Mouse (Mus musculus) stomach, embryonic 15.5 days (tissue): ENCODE results near the gene Ell2. TPM values are rescaled to one million over a fixed set of nuclear protein-coding genes. Genes with fewer than 3 reads are reported as not detected.
A peak's percentile ranks its signal among the peaks of the same experiment; 100 is the strongest.

Experiments
- ATAC-seq: fragments of 200-750 bp; cut with Nextera tagmentation; 2 replicates; pipeline ENCODE4 v1.8.0; 2017; ENCODE audit warnings: low read depth, moderate number of reproducible peaks, moderate TSS enrichment; ENCODE audit not compliant: insufficient read depth, low FRiP score
- H3K27ac ChIP-seq: fragments of 300-500 bp; sonication (generic); 2 replicates; pipeline ENCODE4 v1.5.1; 2015; ENCODE audit warnings: mild to moderate bottlenecking, inconsistent platforms
- H3K27me3 ChIP-seq: fragments of 300-500 bp; sonication (generic); replicated peaks from 2 replicates; pipeline ENCODE4 v1.6.1; 2015; ENCODE audit warnings: inconsistent platforms
- H3K36me3 ChIP-seq: fragments of 300-500 bp; sonication (generic); 2 replicates; pipeline ENCODE4 v1.6.1; 2015; ENCODE audit warnings: inconsistent platforms
- H3K4me1 ChIP-seq: fragments of 300-500 bp; sonication (generic); 2 replicates; pipeline ENCODE4 v1.6.1; 2015; ENCODE audit warnings: inconsistent platforms
- H3K4me2 ChIP-seq: fragments of 300-500 bp; sonication (generic); 2 replicates; pipeline ENCODE4 v1.6.1; 2015; ENCODE audit warnings: mild to moderate bottlenecking, inconsistent platforms
- H3K4me3 ChIP-seq: fragments of 300-500 bp; sonication (generic); replicated peaks from 2 replicates; pipeline ENCODE4 v1.5.1; 2015; ENCODE audit warnings: inconsistent platforms
- H3K9ac ChIP-seq: fragments of 300-500 bp; sonication (generic); 2 replicates; pipeline ENCODE4 v1.6.1; 2015; ENCODE audit warnings: inconsistent platforms
- H3K9me3 ChIP-seq: fragments of 300-500 bp; sonication (generic); 2 replicates; pipeline ENCODE4 v1.6.1; 2016; ENCODE audit warnings: inconsistent platforms
- WGBS: fragments of 180-500 bp; shearing (Covaris S2); methylation state at CpG from one replicate; pipeline ENCODE4 v1.1.7; 2015; 5-methylcytosine and 5-hydroxymethylcytosine counted together
- polyA plus RNA-seq: library from polyadenylated mRNA; unstranded; fragments of >200 nt; fragmentation: Nextera tagmentation; extraction: Ambion mirVana; gene quantifications from 2 replicates; pipeline ENCODE4 v1.2.1, GENCODE M21; 2015

Ell2 gene
- polyA plus RNA-seq, 1 experiment from 2014 or later: 14.9 TPM

DNA sequence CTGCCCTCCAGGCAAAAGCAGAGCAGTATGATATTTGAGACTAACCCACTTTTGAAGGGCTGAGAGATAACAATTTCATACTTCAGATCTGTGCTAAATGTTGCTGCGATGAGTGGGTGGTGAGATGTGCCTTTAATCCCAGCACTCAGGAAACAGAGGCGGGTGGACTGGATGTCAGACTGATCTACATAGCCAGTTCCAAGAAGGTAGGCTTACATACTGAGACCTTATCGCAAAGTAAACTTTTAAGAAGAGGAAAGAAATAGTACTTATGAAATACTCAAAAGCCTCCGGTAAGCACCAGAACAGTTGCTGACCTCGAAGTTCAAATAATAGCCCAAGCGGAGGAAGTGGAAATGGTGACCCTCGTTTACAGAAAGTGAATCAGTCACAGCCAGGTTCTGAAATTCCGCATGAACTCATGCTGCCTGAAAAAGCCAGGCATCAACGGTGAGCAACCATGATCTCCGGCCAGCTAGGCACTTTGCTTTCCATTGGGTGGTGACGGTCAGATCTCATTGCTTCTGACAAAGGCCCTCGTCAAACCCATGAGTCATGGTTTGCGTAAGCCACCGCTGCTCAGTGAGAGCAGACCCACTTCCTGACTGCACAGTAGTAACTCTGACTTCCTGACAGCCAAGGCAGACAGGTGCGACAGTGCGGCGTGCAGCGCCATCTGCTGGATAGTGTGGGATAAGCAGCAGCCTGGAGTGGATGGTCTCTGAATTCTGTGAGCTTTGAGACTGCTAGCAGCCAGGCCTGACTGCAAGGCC, 91.0 kb downstream of the Ell2 start:
- H3K27ac ChIP-seq: peak overlapping the region; percentile 46
- H3K4me2 ChIP-seq: peak overlapping the region; percentile 54
- no peak overlapping the region for H3K9ac ChIP-seq
- H3K4me3 ChIP-seq: peak overlapping the region; percentile 30
- no peaks in the 10 kb centered on the region for H3K27me3 ChIP-seq
- H3K4me1 ChIP-seq: peaks cover 3% of the 10 kb centered on the region; the same call in 1 of the 2 replicates
- no peaks in the 10 kb centered on the region for H3K9me3 ChIP-seq
- WGBS: 16% methylated on average over 18 of the region's 18 CpGs
- no peaks in the 10 kb centered on the region for H3K36me3 ChIP-seq
- peak; percentile 97 for ATAC-seq

- WGBS: 64% methylated on average over 7 of the region's 7 CpGs
- peak overlapping the region; percentile 31; the same call in 1 of the 2 replicates for H3K27ac ChIP-seq
- peaks cover 3% of the 10 kb centered on the region; the same call in 1 of the 2 replicates for H3K4me1 ChIP-seq
- no peaks in the 10 kb centered on the region for H3K36me3 ChIP-seq
- no peak overlapping the region for H3K4me3 ChIP-seq
- no peaks in the 10 kb centered on the region for H3K27me3 ChIP-seq
- ATAC-seq: no peak
- no peak overlapping the region for H3K4me2 ChIP-seq
- H3K9ac ChIP-seq: no peak overlapping the region
- H3K9me3 ChIP-seq: no peaks in the 10 kb centered on the region
These were observed 92.1 kb downstream of the Ell2 start for GRCm38 (mm10) chr13:75798413-75799302.

DNA sequence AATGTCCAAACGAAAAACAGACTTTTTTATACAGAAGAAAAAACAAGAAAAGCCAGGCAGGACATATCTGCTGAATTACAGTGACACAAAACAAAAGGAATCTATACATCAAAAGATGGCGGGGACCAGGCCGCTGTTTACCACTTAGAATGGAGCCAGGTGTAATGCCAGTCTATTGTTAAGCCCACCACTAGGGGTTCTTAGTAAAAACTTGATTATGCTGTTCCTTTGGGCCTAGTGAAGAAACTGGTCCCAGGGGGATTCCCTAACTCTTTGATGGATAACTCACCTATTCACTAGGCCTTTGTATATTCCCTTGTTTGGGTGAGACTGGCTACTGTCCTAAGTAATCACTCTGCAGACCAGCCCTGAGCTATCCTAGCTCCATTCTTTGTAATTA, 92.9 kb downstream of the Ell2 start:
- 91% methylated on average over 3 of the region's 3 CpGs for WGBS
- Histone ChIP-seq H3K27me3 (no peaks in the 10 kb centered on the region), H3K9ac (no peak overlapping the region), H3K4me3 (no peak overlapping the region), H3K27ac (no peak overlapping the region), H3K4me2 (no peak overlapping the region), H3K9me3 (no peaks in the 10 kb centered on the region), H3K36me3 (no peaks in the 10 kb centered on the region), H3K4me1 (peaks cover 3% of the 10 kb centered on the region; the same call in 1 of the 2 replicates)
- no peak for ATAC-seq

DNA sequence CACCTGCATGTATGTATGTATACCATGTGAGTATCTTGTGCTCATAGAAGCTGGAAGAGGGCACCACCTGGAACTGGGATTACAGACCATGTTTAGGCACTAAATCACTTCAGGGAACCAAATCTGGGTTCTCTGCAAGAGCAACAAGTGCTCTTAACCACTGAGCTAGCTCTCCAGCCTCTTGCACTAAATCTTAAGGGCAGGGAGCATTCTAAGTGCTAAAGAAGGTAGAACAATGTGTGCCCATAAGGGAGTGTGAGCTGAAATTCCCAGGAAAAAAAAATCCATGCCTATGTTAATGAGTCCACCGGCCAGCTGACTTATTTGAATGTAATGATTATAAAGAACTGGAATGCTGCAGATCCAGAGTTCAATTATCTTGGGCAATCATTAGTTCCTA, 101.4 kb downstream of the Ell2 start:
- WGBS: 82% methylated on average over 1 of the region's 1 CpGs
- no peaks in the 10 kb centered on the region for H3K9me3 ChIP-seq
- no peak overlapping the region for H3K27ac ChIP-seq
- no peaks in the 10 kb centered on the region for H3K27me3 ChIP-seq
- H3K36me3 ChIP-seq: no peaks in the 10 kb centered on the region
- no peak for ATAC-seq
- no peak overlapping the region for H3K9ac ChIP-seq
- H3K4me3 ChIP-seq: no peak overlapping the region
- H3K4me1 ChIP-seq: no peaks in the 10 kb centered on the region
- no peak overlapping the region for H3K4me2 ChIP-seq

- H3K9me3 ChIP-seq: no peaks in the 10 kb centered on the region
- no peaks in the 10 kb centered on the region for H3K4me1 ChIP-seq
- no peaks in the 10 kb centered on the region for H3K27me3 ChIP-seq
- WGBS: 75% methylated on average over 1 of the region's 1 CpGs
- H3K4me3 ChIP-seq: no peak overlapping the region
- no peak overlapping the region for H3K9ac ChIP-seq
- no peak for ATAC-seq
- H3K36me3 ChIP-seq: no peaks in the 10 kb centered on the region
- H3K27ac ChIP-seq: no peak overlapping the region
- no peak overlapping the region for H3K4me2 ChIP-seq
These were observed 103.4 kb downstream of the Ell2 start for GRCm38 (mm10) chr13:75809957-75810356.

- Histone ChIP-seq H3K4me2 (no peak overlapping the region), H3K27me3 (no peaks in the 10 kb centered on the region), H3K9ac (no peak overlapping the region), H3K27ac (no peak overlapping the region), H3K4me1 (no peaks in the 10 kb centered on the region), H3K4me3 (no peak overlapping the region), H3K36me3 (no peaks in the 10 kb centered on the region), H3K9me3 (no peaks in the 10 kb centered on the region)
- ATAC-seq: no peak
- WGBS: 97% methylated on average over 2 of the region's 2 CpGs
These were observed 110.6 kb downstream of the Ell2 start for GRCm38 (mm10) chr13:75817183-75817582.

DNA sequence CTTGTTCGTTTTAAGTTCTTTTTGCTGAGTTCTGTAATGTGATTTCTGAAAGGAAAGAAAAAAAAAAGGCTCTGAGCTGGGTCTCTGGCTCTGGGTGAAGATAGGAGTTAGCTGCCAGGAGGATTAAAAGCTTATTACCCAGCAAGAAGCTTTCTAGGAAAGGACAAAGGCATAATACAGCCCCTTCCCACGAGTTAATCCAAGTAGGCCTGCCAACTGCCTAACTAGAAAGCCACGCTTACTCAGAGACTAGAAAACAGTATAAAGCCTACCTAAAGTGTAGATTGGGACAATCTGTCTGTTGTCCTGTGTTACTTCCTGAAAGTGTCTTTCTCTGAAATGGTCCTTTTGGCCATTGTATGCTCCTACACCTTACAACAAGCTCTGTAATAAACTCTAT, 111.9 kb downstream of the Ell2 start:
- Histone ChIP-seq H3K9ac (no peak overlapping the region), H3K4me1 (no peaks in the 10 kb centered on the region), H3K27ac (no peak overlapping the region), H3K9me3 (no peaks in the 10 kb centered on the region), H3K4me3 (no peak overlapping the region), H3K4me2 (no peak overlapping the region), H3K36me3 (no peaks in the 10 kb centered on the region), H3K27me3 (no peaks in the 10 kb centered on the region)
- no peak for ATAC-seq
- 44% methylated on average over 3 of the region's 3 CpGs for WGBS

- Histone ChIP-seq H3K9me3 (no peaks in the 10 kb centered on the region), H3K4me2 (no peak overlapping the region), H3K4me3 (no peak overlapping the region), H3K9ac (no peak overlapping the region), H3K27ac (no peak overlapping the region), H3K4me1 (no peaks in the 10 kb centered on the region), H3K36me3 (no peaks in the 10 kb centered on the region), H3K27me3 (no peaks in the 10 kb centered on the region)
- no peak for ATAC-seq
- WGBS: 80% methylated on average over 3 of the region's 3 CpGs
These were observed 112.6 kb downstream of the Ell2 start for GRCm38 (mm10) chr13:75818945-75819706.

DNA sequence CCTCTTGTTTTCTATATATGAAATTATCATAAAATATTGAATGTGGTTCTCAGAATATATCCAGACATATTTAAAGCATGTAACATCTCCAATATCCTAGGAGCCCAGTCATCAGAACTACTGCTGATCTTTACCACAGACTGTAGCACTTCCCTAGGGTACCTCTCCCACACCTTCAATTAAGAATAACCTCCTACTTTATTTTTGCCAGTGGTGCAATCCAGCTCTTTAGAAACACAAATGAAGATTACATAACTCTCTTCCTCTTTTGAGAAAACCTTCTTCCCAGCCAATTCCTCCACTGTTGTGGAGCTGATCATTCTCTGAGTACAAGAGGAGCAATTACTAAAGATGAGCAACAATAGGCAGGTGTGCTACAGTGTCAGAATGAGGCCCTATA, 113.3 kb downstream of the Ell2 start:
- Histone ChIP-seq H3K27ac (no peak overlapping the region), H3K4me3 (no peak overlapping the region), H3K4me1 (no peaks in the 10 kb centered on the region), H3K27me3 (no peaks in the 10 kb centered on the region), H3K4me2 (no peak overlapping the region), H3K9ac (no peak overlapping the region), H3K36me3 (no peaks in the 10 kb centered on the region), H3K9me3 (no peaks in the 10 kb centered on the region)
- ATAC-seq: no peak
